Mouse (Mus musculus): ENCODE results near the gene Pgam5. TPM values are rescaled to one million over a fixed set of nuclear protein-coding genes. Genes with fewer than 3 reads are reported as not detected.

Gene Pgam5
- polyA plus RNA-seq, 1 experiment from 2014 or later, result 87.1 TPM

- Histone ChIP-seq H3K4me3 (replicated peaks) (no peak overlapping the region), H3K4me2 (replicated peaks) (no peak overlapping the region), H3K27ac (no peak overlapping the region), H3K27me3 (no peaks in the 10 kb centered on the region), H3K9me3 (no peaks in the 10 kb centered on the region), H3K4me1 (replicated peaks) (peaks cover 3% of the 10 kb centered on the region), H3K36me3 (peaks cover 58% of the 10 kb centered on the region), H3K9ac (replicated peaks) (no peak overlapping the region)
- no peak for ATAC-seq
- WGBS, result 89% methylated on average over 3 of the region's 3 CpGs
Observed at GRCm38 (mm10) chr5:110225056-110225455, 44.7 kb downstream of the Pgam5 start.

- H3K9ac ChIP-seq (replicated peaks), result no peak overlapping the region
- H3K4me2 ChIP-seq (replicated peaks), result no peak overlapping the region
- no peak overlapping the region for H3K27ac ChIP-seq
- H3K4me1 ChIP-seq (replicated peaks), result no peaks in the 10 kb centered on the region
- H3K36me3 ChIP-seq, result peaks cover 79% of the 10 kb centered on the region
- no peaks in the 10 kb centered on the region for H3K27me3 ChIP-seq
- H3K4me3 ChIP-seq (replicated peaks), result no peak overlapping the region
- no peak for ATAC-seq
- 87% methylated on average over 6 of the region's 6 CpGs for WGBS
- no peaks in the 10 kb centered on the region for H3K9me3 ChIP-seq
Observed at GRCm38 (mm10) chr5:110222757-110223156, 47.0 kb downstream of the Pgam5 start.

DNA sequence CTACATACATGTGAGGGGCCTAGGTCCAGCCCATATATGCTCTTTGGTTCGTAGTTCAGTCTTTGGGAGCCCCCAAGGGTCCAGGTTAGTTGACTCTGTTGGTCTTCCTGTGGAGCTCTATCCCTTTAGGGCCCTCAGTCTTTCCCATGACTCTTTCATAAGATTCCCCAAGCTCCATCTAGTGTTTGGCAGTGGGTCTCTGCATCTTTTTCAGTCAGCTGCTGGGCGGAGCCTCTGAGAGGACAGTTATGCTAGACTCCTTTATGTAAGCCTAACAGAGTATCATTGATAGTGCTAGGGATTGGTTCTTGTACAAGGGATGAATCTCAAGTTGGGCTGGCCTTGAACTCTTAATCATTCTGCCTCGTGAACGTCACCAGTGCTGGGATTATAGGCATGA lies 49.4 kb downstream of the Pgam5 start:
- no peak for ATAC-seq
- WGBS, result 94% methylated on average over 4 of the region's 4 CpGs
- Histone ChIP-seq H3K9me3 (no peaks in the 10 kb centered on the region), H3K4me2 (replicated peaks) (no peak overlapping the region), H3K27ac (no peak overlapping the region), H3K4me1 (replicated peaks) (no peaks in the 10 kb centered on the region), H3K4me3 (replicated peaks) (no peak overlapping the region), H3K36me3 (peaks cover 90% of the 10 kb centered on the region), H3K27me3 (no peaks in the 10 kb centered on the region), H3K9ac (replicated peaks) (no peak overlapping the region)

DNA sequence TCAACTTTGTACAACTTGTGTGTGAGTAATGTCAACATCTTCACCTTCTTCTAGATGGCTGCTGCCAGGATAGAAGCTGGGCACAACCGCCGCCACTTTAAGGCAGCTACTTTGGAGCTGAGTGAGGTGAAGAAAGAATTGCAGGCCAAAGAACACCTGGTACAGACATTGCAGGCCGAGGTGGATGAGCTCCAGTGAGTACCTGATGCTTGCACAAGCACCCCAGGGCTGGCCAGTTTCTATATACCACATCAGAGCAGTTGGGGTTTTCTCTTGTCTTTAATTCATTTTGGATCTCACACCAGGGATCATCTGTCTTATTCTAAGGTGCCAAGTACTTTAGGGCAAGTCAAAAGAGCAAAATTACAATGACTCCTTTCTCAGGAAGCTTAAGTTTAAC lies 52.9 kb downstream of the Pgam5 start:
- no peaks in the 10 kb centered on the region for H3K9me3 ChIP-seq
- WGBS, result 98% methylated on average over 3 of the region's 3 CpGs
- H3K27me3 ChIP-seq, result no peaks in the 10 kb centered on the region
- H3K4me3 ChIP-seq (replicated peaks), result no peak overlapping the region
- H3K36me3 ChIP-seq, result peaks cover 97% of the 10 kb centered on the region
- no peak for ATAC-seq
- no peaks in the 10 kb centered on the region for H3K4me1 ChIP-seq (replicated peaks)
- H3K4me2 ChIP-seq (replicated peaks), result no peak overlapping the region
- H3K27ac ChIP-seq, result no peak overlapping the region
- no peak overlapping the region for H3K9ac ChIP-seq (replicated peaks)

GRCm38 (mm10) chr5:110211312-110211711 lies 58.4 kb downstream of the Pgam5 start:
- Histone ChIP-seq H3K4me3 (replicated peaks) (no peak overlapping the region), H3K9me3 (no peaks in the 10 kb centered on the region), H3K4me2 (replicated peaks) (no peak overlapping the region), H3K9ac (replicated peaks) (no peak overlapping the region), H3K4me1 (replicated peaks) (no peaks in the 10 kb centered on the region), H3K27ac (no peak overlapping the region), H3K36me3 (peaks cover 95% of the 10 kb centered on the region), H3K27me3 (no peaks in the 10 kb centered on the region)
- 88% methylated on average over 2 of the region's 2 CpGs for WGBS
- no peak for ATAC-seq

Other genes with a start within 250 kb of the Pgam5 start
- 6.9 and 7.9 TPM in 2 replicates for gene Gm17655, start 197.4 kb downstream of the Pgam5 start, polyA plus RNA-seq (2015; fragmentation: Nextera tagmentation; extraction: Ambion mirVana)
- 0.61 and 0.93 TPM in 2 replicates for gene Gm35315, start 175.5 kb downstream of the Pgam5 start, polyA plus RNA-seq (2015; fragmentation: Nextera tagmentation; extraction: Ambion mirVana)
- gene Plcxd1, start 169.9 kb downstream of the Pgam5 start, polyA plus RNA-seq (2015; fragmentation: Nextera tagmentation; extraction: Ambion mirVana), result 2.1 and 2.5 TPM in 2 replicates
- 52.6 and 53.3 TPM in 2 replicates for gene Gtpbp6, start 161.7 kb downstream of the Pgam5 start, polyA plus RNA-seq (2015; fragmentation: Nextera tagmentation; extraction: Ambion mirVana)
- gene Zfp605, start 159.8 kb downstream of the Pgam5 start, polyA plus RNA-seq (2015; fragmentation: Nextera tagmentation; extraction: Ambion mirVana), result 16.0 and 16.9 TPM in 2 replicates
- gene Chfr, start 134.1 kb downstream of the Pgam5 start, polyA plus RNA-seq (2015; fragmentation: Nextera tagmentation; extraction: Ambion mirVana), result 106 and 111 TPM in 2 replicates
- gene Golga3, start 93.2 kb downstream of the Pgam5 start, polyA plus RNA-seq (2015; fragmentation: Nextera tagmentation; extraction: Ambion mirVana), result 22.5 and 22.7 TPM in 2 replicates
- 23.8 and 31.5 TPM in 2 replicates for gene Ankle2, start 38.9 kb downstream of the Pgam5 start, polyA plus RNA-seq (2015; fragmentation: Nextera tagmentation; extraction: Ambion mirVana)
- 9.2 and 10.2 TPM in 2 replicates for gene Pxmp2, start 16.3 kb upstream of the Pgam5 start, polyA plus RNA-seq (2015; fragmentation: Nextera tagmentation; extraction: Ambion mirVana)
- 12.6 and 14.0 TPM in 2 replicates for gene Pole, start 16.4 kb upstream of the Pgam5 start, polyA plus RNA-seq (2015; fragmentation: Nextera tagmentation; extraction: Ambion mirVana)
- gene P2rx2, start 73.3 kb upstream of the Pgam5 start, polyA plus RNA-seq (2015; fragmentation: Nextera tagmentation; extraction: Ambion mirVana), result 3.2 and 3.8 TPM in 2 replicates
- gene Lrcol1, start 74.8 kb upstream of the Pgam5 start, polyA plus RNA-seq (2015; fragmentation: Nextera tagmentation; extraction: Ambion mirVana), result not detected in 2 replicates
- gene Fbrsl1, start 178.6 kb upstream of the Pgam5 start, polyA plus RNA-seq (2015; fragmentation: Nextera tagmentation; extraction: Ambion mirVana), result 16.1 and 20.6 TPM in 2 replicates